Mouse (Mus musculus) mouse trophoblast stem cell (cell line): ENCODE results near the gene Exoc6b.

Source experiments
- in situ Hi-C, 2 experiments: fragments of 300-500 bp; cut with MseI, MboI; formaldehyde crosslinking; loops; 2 replicates in 1 of 2; 3 replicates in 1 of 2; pipeline ENCODE4 v1.15.1; 2025

Exoc6b gene

DNA sequence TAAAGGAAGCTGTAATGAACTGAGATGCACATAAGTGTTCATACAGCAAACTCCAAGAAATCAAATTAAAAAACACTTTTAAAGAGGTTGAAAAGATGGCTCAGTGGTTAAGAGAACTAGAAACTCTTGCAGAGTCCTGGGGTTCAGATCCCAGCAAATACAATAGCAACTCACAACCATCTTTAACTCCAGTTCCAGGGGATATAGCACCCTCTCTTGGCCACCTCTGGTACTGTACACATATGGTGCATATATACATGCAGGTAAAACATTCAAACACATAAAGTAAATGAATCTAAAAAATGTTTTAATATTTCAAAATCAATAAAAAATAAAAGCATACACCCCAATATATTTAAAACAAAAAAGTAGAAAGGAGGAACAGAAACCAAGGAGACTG lies 73.9 kb downstream of the Exoc6b start:
- in situ Hi-C loops = no loop called here

DNA sequence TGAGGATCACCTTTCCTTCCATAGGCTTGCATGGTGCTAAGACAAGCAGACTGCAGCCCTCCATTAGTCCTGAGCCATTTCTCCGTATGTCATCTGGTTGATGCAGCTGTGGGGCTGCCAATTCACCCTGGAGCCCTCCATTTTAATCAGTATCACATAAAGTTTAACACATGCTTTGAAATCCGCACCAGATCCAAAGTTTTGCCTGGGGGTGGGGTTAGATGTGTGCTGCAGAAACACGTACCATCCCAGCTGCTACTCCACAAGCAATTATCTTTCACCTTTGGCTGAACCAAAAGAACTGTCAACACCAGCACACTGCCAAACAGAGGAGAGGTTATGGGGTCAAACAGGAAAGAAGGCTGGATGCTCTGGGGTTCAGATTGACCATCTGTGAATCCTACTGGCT lies 92.7 kb downstream of the Exoc6b start:
- in situ Hi-C loops = no loop called here

DNA sequence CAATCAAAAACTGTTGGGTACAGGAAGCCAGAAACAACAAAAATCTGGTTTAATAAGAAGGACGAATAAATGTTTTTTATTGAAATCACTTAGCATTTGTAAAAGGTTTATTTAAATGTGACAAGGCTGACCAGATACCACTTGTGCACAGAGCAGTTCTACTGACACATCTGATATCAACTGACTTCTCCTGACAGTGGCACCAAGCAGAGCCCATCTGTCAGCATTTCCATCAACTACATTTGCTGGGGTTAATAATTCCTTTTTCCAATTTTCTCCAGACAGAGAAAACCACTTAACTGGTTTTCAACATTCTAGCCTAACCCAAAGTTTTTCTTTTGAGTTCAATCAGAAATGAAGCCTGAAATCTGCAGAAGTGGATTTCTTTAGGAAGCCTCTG lies 100.8 kb downstream of the Exoc6b start:
- in situ Hi-C loops = no loop called here

GRCm38 (mm10) chr6:84964729-84965415 lies 104.4 kb downstream of the Exoc6b start:
- in situ Hi-C loops = no loop called here

DNA sequence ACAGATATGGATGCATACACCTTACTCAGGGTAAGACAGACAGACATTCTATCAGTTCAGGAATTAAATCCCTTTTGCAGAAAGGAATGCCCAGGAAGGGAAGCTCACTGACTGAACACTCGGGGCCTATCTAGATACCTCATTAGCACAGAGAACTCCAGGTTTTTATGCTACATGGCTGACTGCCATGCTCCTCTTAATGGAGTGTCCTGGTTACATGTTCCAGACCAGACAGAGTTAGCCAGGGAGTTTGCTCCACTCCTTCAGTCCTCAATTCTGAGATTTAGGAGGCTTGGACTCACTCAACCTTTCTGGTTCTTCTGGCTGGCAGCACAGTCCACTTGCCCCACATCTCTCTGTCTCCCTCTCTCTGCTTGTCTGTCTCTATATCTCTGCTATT lies 106.3 kb downstream of the Exoc6b start:
- in situ Hi-C loops = no loop called here

DNA sequence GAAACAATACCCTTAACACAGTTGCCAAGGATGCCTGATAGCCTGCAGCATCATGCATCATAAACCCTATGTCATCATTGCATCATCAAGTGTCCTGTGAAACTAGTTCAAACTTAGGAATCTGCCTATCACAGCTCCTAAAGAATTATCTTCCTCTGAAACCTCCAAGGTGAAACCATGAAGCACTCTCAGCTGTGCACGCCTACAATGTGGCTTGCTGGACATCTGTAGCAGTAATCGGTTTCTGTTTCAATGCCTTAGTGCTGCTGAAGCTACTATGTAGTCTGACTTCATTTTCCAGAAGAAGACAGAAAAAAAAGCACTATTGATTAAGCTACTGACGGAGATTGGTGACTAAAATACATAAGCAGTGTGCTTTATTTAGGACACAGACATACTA lies 107.5 kb downstream of the Exoc6b start:
- in situ Hi-C loops = no loop called here

- in situ Hi-C loops = no loop called here
These were observed 109.8 kb downstream of the Exoc6b start for GRCm38 (mm10) chr6:84959520-84959919.

DNA sequence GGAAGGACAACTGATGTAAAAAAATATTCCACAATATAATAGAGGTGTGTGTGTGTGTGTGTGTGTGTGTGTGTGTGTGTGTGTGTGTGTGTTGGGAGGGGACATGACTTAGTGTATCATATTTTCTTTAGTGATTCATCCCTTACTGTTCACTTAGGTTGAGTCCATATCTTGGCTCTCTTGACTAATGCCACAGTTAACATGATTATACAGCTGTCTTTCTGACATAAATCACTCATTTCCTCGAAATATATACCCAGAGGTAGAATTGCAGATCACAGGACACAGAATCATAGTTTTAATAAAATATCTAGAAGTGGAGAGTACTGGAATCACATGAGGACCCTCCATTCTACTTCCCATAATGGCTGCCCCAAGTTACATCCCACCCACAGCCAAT lies 117.7 kb downstream of the Exoc6b start:
- in situ Hi-C loops = no loop called here

DNA sequence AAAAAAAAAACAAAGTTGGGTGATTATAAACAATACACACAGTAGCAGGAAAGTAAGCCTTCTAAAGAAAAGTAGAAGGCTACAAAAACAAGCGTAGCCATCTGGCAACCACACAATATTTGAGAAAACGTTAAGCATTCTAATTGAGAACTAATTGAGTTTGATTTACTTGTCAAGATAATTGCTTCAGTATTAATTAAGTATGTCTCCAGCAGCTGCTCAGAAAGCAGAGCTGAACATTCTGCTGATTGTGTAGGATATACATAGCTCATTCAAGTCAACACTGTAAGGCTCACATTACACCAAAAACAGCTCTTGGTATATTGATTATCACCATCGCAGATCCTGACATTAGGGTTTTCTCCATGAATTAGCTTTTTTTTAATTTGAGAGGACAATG lies 122.7 kb downstream of the Exoc6b start:
- in situ Hi-C loops = no loop called here

GRCm38 (mm10) chr6:84946106-84946505 lies 123.2 kb downstream of the Exoc6b start:
- in situ Hi-C loops = no loop called here

DNA sequence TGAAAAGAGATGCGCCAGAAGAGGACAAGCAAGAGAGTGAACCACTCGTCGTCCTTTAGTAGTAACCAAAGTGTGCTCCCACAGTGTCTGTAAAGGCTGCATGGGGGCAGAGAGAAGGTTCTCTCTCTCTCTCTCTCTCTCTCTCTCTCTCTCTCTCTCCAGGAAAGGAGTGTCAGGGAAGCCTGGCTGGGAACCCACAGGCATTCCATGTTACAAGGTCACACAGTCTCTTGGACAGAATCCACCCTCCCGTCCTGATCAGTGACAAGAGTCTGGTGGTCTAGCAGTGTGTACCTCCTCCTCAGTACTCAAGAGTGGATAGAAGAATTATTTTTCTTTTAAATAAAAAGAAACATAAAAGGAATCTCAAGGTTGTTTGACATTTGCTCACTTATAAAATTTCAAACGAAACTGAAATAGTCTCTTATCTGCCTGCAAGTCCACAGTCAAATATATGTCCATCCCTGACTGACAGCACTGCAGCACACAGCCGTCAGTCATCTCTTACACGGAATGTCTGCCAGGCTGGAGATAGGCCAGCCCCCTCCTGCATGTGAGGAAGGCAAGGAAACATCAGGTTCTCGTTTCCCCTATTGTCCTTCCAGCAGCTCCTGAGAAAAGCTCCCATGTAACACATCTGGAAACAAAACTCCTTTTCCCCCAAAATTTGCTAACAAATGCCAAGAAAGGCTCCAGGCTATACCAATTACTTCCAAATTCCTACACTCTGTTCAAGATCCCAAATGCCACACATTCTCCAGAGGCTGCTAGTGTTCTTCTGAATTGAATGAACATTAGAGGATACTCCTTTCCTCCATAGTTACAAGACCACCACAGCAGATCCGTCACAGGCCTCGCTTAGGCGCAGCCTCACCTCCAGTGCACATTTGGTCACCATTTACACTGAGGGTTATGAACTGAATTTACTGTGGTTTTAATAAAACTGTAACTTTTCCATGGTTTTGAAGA lies 136.1 kb downstream of the Exoc6b start:
- in situ Hi-C loops = no loop called here

DNA sequence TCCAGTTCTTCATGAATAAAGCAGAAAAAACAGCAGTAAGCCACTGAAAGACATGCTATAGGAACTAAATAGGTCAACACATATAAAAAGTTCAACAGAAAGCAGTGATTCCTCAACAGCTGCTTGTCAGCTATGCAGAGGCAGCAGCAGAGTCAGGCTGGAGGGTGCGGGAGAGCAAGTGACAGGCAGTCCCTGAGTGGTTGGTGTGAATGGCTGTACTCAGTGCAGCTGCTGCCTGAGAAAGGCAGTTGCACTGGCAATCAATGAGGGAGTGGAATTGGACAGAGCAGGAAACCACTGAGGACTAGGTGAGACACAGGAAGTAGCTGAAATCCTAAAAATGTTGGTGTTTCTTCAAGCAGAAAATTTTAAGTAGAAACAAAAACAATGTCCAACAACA lies 138.3 kb downstream of the Exoc6b start:
- in situ Hi-C loops = no loop called here

DNA sequence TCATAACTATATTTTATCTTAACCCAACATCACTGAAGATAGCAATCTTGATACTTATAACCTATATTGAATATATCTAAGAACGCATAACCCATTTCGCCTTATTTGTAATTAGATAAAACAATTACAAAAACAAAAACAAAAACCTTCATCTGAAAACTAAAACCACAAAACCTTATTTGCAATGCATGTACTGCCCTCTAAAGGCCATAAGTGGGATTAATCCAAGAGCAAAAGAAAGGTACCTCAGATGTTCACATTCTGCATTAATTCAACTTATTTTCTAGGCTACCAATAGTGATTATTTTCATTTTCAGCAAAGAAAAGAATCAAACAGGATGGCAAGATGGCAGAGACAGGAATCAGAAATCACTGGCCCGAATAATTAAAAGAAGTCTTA lies 143.2 kb downstream of the Exoc6b start:
- in situ Hi-C loops = no loop called here

DNA sequence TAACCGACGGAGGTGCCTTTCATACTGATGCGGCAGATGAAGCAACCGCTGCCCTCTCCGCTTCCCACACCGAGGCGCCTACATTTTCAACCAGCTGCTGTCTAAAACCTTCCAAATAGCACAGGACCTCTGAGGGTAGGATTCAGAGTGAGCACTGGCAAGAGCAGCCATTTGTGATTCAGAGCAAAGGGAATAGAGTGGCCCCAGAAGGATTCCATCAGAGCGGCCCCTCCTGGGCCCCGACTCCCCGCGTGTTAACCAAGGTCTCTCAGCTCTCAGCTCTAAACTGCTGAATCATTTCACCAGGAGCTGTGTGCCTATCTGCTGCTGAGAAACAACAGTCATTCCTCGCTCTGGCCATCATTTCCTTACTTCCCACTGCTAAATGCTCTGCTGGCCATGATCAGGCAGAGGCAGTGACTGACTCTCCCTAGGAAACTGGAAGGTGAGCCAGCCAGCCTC lies 145.5 kb downstream of the Exoc6b start:
- in situ Hi-C loops = no loop called here

GRCm38 (mm10) chr6:84916291-84916690 lies 153.0 kb downstream of the Exoc6b start:
- in situ Hi-C loops = loop anchor here (5.0 kb wide), 2 partner anchors 101 to 106 kb away; no protein-coding TSS in a partner anchor

DNA sequence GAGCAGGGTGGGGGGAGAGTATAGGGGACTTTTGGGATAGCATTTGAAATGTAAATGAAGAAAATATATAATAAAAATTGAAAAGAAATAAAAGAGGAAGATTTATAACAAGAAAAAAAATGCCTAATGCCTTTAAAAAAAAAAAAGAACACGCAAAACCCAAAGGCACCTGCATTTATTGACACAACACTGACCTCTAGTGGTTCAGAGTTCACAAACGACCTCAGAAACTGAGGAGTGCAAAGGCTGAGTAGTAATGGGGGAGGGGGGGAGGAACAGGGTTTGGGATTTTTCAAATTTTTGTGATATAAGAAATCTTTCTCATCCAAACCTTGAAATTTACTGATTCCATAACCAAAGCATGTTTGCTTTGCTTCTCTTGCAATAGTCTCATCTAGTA lies 156.9 kb downstream of the Exoc6b start:
- in situ Hi-C loops = no loop called here

- in situ Hi-C loops = no loop called here
These were observed 170.1 kb downstream of the Exoc6b start for GRCm38 (mm10) chr6:84899002-84899774.

- in situ Hi-C loops = no loop called here
These were observed 175.6 kb downstream of the Exoc6b start for GRCm38 (mm10) chr6:84893773-84894095.

DNA sequence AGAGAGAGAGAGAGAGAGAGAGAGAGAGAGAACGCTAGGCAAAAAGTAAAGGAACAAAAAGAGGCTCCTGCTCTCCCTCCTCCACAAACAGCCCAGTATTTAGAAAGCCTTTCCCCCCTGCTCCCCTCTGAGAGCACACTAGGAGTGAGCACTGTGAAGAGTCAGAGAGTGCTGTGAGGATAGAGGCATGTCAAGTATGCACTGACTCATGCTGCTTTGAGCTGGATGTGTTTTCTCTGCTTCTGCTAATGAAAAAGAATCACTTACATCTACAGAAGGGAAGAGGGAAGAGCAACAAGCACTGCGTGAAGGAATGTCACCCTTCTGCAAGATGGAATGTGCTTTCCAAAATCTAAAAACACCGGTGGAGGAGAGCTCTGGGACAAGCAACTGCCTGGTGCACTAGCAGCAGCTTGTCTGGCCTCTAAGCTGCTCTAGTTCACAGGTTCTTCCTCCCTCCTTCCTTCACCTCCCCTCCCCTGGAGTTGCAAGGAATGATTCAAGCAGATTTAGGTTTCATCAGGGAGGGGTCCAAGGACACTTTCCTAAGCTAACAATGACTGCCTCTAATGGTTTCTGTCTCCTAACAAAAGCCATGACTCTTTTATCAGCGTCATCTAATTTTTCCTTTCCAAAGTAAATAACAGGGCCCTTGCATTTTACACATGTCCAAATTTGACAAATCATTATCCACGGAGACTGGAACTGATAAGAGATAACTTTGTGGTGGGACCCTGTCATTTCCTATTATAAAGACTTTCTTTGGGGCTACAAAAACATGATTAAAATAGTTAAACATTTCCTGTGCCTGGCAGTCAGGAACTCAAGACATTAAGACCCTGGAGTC lies 176.2 kb downstream of the Exoc6b start:
- in situ Hi-C loops = no loop called here

- in situ Hi-C loops = no loop called here
These were observed 182.8 kb downstream of the Exoc6b start for GRCm38 (mm10) chr6:84886551-84886950.

DNA sequence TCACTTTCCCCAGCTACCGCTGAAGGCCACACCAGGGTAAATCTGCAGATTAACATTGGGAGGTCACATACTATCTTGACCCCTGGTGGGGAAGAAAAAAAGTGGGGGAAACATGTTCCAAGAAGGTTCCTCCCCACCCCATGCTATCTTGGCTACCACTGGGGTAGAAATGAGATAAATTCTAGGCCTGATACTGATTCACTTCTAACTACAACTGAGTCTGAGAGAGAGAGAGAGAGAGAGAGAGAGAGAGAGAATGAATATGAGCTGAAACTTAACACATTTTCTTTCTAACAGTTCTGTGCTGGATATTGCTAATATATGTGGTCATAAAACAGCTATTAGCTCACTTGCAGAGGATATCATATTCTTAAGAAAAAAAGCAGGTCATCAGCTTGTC lies 184.2 kb downstream of the Exoc6b start:
- in situ Hi-C loops = no loop called here
